Mouse (Mus musculus) A20 (cell line): ENCODE data around the gene C2cd3.
A peak's percentile ranks its signal among the peaks of the same experiment; 100 is the strongest.

Source experiments
- DNase-seq: peaks from one replicate; pipeline ENCODE4 v3.0.0-alpha.2; 2011; ENCODE audit warnings: low read depth, low spot score

The C2cd3 gene

GRCm38 (mm10) chr7:100371495-100372451 is at the start of gene C2cd3, which contains the start of gene Ppme1:
Gene C2cd3 (plus strand): TSS chr7:100372233.
Gene Ppme1 (minus strand): TSS chr7:100372307.
- peak; percentile 99 for DNase-seq

DNA sequence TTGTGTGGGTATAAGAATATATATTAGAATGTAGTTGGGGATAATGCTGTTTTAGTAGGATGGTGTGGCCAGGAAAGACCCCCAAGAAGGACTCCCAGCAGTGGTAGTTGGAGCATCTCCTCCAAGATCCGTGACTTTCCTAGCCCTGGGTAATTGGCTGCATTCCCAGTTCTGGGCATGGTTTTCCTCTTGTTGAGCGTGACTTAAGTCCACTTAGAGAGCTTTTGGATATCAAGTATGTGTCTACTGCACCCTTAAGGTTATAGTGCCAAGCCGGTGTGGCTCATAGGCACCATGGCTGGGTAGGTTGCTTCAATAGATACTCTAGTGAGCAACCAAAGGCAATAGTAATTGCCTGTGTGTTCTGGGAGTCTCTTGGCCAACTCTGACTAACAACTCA is 48.3 kb upstream of the C2cd3 start:
- no peak for DNase-seq

DNA sequence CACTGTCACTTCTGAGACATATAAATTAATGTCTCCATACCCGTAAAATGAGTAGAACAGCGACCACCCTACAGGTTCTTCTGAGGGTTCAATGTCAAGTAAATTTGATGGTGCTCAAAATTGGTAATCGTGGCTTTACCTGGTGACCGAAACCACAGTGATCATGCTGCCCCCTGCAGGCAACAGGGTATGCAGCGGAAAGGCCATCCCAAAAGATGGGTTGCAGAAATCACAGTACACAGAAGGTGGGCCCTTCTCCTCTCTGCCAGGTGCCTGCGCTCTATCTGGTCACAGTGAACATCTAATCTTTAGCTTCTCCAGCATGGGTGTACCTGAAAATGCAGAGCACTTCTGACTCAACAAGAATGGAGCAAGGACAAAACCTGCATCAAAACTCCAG is 46.6 kb upstream of the C2cd3 start:
- peak; percentile 27 for DNase-seq

- no peak for DNase-seq
These were observed 44.5 kb upstream of the C2cd3 start for GRCm38 (mm10) chr7:100327514-100327913.

DNA sequence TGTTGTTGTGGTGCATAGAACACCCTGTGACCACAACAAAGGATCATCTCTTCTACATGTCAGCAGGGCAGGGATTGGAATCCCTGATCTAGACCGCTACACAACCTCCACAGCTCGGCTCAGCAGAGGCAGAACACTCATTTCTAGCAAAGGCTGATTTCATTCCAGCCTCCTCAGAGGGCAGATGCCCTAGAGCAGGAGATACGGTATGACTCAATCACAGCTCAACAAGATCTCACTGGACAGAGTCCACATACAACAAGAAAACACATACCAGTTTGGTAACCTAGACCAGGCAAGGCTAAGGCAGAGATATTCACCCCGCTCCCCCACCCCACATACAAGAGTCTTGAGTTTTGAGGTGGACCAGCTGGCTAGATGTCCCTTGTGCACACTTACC is 43.4 kb upstream of the C2cd3 start:
- no peak for DNase-seq

- no peak for DNase-seq
These were observed 40.8 kb upstream of the C2cd3 start for GRCm38 (mm10) chr7:100331269-100331668.

GRCm38 (mm10) chr7:100335921-100336320 is 36.1 kb upstream of the C2cd3 start:
- no peak for DNase-seq

DNA sequence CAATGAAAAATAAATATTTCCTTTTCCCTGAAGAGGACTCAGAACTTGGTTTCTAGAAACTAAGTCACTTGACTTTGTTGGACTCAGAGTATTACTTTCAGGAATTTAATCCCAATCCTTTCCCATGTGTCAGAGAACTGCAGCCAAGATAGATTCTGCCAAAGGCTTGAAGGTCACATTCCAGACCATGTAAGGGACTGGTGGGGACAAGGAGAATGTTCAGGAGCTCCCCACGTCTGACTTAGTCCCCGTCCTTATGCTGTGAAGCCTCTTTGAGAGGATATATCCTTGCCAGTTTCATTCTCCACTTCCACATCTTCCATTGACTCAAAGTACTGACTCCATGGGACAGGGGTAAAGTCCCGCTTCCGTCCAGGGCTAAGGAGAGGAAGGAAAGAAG is 17.0 kb upstream of the C2cd3 start:
- no peak for DNase-seq

GRCm38 (mm10) chr7:100356324-100356723 is 15.7 kb upstream of the C2cd3 start:
- no peak for DNase-seq

DNA sequence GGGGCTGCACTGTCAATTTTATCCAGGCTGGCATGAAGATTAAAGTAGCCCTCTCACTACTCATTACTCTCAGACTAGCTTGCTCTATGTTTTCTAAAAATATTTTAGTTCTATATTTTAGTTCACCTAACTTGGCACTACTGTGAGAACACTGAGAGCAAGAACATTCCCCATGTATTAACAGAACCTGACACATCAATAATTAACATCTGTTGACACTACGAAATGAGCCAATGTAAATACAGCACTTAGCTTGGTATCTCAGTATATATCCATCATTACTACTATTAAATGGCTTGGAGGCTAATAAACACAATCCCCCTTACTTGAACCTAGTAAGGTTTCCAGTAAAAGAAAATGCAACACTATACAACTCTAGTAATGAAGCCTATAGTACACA is 15.3 kb upstream of the C2cd3 start:
- no peak for DNase-seq

- no peak for DNase-seq
These were observed 14.2 kb upstream of the C2cd3 start for GRCm38 (mm10) chr7:100357856-100358255.

GRCm38 (mm10) chr7:100363162-100363561 is 8.9 kb upstream of the C2cd3 start:
- DNase-seq: no peak

GRCm38 (mm10) chr7:100364888-100365287 is 7.1 kb upstream of the C2cd3 start:
- DNase-seq: no peak

DNA sequence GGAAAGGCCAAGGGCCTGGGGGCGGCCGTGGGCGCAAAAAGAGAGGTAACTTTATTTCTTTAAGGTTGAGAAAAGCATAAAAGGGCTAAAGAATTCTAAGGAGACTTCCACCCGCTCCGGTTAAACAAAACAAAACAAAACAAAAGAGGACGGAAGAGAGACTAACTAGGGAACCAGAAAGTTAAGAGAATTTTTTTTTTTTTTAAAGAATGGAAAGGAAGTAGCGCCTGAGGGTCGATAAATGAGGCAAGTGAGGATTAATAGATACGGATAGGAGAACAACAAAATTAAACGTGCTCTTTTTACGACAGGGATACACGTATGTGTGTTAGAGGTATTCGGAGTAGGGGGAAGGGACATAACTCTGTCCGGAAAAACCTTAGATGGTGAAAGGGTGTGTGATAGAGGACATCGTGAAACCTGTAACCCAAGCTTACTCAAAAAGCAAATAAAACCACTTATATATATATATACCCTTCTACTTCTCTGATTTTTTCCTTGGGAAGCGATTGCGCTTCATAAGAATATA is 483 bp downstream of the C2cd3 start:
- peak; percentile 58 for DNase-seq

- DNase-seq: no peak
These were observed 6.2 kb downstream of the C2cd3 start for GRCm38 (mm10) chr7:100378257-100378656.

DNA sequence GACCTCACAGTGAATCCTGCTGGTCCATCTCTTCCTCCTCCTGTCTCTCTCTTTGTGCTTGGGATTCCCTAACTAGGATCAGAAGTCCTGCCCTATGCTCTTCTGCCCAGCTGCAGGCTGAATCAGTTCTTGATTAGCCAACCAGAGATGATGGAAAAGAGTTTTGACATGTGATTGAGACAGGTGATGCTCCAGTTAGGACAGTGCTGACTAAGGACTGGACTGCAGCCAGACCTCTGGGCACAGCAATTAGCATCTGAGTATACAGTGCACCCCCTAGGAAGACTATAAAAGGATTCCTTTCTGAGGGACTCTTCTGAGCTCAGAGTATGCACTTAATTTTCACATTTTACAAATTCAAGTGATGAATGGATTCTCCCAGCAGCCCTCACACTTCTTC is 9.1 kb downstream of the C2cd3 start:
- no peak for DNase-seq

GRCm38 (mm10) chr7:100383207-100383606 is 11.2 kb downstream of the C2cd3 start:
- DNase-seq: no peak

- DNase-seq: no peak
These were observed 16.1 kb downstream of the C2cd3 start for GRCm38 (mm10) chr7:100388174-100388573.

DNA sequence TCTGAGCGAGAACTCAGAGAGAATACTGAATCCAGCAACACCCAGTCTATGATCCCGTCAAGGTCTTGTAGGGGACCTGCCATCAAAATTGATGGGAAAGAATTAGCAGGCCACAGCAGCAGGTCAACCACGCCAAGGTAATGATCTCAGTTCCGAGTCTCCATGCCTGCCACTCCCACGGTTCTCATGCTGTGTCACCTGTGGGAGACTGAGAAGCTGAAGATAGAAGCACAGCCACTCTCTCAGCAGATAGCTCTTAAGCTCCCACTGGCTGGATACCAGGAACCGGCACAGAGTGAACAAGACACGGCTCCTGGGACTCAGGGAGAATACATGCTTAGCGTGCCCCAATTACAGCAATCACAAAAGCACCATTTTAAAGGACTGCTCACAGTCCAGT is 18.1 kb downstream of the C2cd3 start:
- no peak for DNase-seq

DNA sequence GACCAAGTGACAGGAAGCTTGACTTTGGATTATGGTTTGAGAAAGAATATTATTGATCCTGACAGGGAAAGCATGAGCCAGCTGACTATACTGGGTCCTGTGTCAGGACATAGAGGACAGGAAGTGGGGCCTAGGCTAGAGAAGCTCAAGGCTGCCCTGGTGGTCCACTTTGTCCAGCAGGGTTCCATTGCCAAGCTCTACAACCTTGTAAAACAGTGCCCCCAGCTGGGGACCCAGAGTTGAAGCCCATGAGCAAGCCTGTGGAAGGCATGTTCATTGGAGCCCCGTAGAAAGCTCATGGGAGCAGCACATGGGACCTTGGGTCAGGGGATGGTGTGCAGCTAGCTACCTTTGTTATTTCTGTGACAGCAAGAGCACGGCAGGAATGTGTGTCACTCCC is 20.2 kb downstream of the C2cd3 start:
- no peak for DNase-seq

DNA sequence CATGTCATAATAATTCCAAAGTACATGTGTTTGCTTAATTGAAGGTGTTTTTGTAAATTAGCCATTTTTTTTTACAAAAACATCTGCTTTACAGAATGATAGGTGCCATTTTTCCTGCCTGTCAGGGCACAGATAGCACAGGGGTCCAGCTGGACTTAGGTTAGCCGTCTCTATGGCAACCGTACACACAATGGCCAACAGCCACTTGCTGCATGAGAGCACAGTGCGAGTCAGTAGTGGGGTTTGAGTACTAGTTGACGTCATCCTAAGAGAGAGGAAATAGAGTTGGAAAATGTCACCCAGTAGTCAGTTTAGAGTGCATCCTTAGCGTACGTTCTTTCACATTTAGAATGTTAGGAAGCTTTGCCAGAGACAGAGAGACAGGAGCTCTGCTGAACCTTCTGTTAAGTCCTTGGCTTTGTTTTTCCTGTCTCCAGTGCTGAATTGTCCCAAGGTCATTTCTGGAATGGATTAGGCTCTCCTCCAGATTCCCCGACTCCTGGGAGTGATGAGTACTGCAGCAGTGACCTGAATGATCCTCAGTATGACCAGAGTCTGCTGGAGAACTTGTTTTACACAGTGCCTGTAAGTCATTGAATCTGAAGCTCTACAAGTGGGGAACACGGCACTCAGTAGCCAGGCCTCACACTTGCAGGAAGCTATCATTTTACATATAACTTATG is 27.3 kb downstream of the C2cd3 start:
- DNase-seq: no peak

DNA sequence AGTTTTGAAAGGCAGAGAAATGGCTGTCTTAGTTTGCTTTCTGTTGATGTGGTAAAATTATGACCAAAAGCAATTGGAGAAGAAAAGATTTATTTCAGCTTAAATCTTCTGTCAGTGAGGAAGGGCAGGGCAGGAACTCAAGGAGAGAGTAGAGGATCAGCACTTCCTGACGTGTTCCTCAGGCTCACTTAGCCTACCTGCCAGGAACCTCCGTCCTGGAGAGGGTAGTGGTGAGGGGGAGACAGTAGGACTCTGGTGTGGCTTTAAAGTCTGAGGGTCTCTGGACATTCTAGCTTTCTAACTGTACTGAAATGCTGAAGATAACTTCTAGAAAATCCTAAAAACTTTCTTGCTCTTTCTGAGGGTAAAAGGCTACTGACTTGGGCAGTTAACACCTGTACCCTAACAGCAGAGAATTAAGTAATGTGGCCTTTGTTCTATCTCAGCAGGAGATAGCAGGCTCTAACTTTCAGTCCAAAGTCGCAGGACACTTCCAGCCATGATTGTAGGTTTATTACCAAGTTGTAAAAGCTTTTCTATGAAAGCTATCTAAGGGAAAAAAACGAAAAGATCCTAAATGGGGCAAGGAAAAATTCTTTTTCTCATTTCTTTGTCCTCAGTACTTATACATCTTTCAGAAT is 29.0 kb downstream of the C2cd3 start:
- no peak for DNase-seq
